Mouse (Mus musculus): ENCODE measurements around the gene Thrsp. TPM values are rescaled to one million over a fixed set of nuclear protein-coding genes. Genes with fewer than 3 reads are reported as not detected.

The Thrsp gene
- polyA plus RNA-seq, 1 experiment from 2014 or later, result 2.4 TPM

DNA sequence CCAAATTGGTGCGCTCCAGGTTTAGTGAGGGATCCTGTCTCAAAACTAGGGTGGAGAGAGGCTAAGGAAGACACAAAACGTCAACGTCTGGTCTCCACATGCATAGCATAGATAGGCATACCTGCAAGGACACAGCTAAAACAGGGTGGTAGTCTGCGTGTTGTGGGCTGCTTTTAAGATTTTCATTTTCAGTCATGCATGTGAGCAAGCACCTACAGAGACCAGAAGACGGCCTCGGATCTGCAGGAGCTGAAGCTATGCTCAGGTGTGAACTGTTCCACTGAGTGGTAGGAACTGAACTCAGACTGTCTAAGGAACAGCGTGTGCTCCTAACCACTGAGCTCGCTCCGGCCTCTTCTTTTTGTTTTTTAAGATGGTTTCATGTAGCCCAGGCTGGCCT lies 42.4 kb downstream of the Thrsp start:
- Histone ChIP-seq H3K36me3 (ENCODE audit: insufficient read depth, low read length) (peaks cover 4% of the 10 kb centered on the region; the same call in 1 of the 2 replicates), H3K4me2 (replicated peaks; ENCODE audit: low read depth, low read length) (no peak overlapping the region), H3K27me3 (replicated peaks; ENCODE audit: insufficient read depth, low read length) (no peaks in the 10 kb centered on the region), H3K27ac (ENCODE audit: low read length) (no peak overlapping the region), H3K4me3 (ENCODE audit: low read depth, low read length) (no peak overlapping the region), H3K4me1 (ENCODE audit: insufficient read depth, low read depth, low read length) (peaks cover 4% of the 10 kb centered on the region; the same call in 1 of the 2 replicates), H3K9me3 (ENCODE audit: low read length) (no peaks in the 10 kb centered on the region), H3K9ac (replicated peaks; ENCODE audit: low read depth) (no peak overlapping the region)
- WGBS, result 93% methylated on average over 9 of the region's 9 CpGs
- TF ChIP-seq CTCF (IDR thresholded peaks at IDR 0.05), result no peak
- TF ChIP-seq EP300 (IDR thresholded peaks at IDR 0.05), result no peak
- DNase-seq (ENCODE audit: low spot score) (no peak), ATAC-seq (no peak)

DNA sequence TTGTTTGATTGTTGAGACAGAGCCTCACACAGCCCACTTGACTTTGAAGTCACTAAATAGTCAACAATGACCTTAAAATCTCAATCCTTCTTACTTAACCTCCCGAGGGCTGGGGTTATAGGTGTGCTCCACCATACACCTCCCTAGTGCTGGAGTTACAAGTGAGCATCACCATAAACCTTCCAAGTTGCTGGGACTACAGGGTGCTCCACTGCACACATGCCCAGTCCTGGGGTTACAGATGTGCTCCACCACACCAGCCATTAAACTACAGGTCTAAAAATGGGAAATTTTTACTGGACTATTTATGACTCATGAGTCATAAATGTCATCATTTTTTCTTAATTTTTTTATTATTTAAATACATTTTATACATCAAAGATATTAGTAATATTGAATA lies 51.6 kb downstream of the Thrsp start:
- no peak overlapping the region for H3K27ac ChIP-seq (ENCODE audit: low read length)
- no peaks in the 10 kb centered on the region for H3K27me3 ChIP-seq (replicated peaks; ENCODE audit: insufficient read depth, low read length)
- no peak for DNase-seq (ENCODE audit: low spot score)
- H3K9me3 ChIP-seq (ENCODE audit: low read length), result no peaks in the 10 kb centered on the region
- TF ChIP-seq EP300 (IDR thresholded peaks at IDR 0.05) (no peak), CTCF (IDR thresholded peaks at IDR 0.05) (no peak)
- H3K4me2 ChIP-seq (replicated peaks; ENCODE audit: low read depth, low read length), result no peak overlapping the region
- H3K4me3 ChIP-seq (ENCODE audit: low read depth, low read length), result no peak overlapping the region
- no peak for ATAC-seq
- H3K4me1 ChIP-seq (ENCODE audit: insufficient read depth, low read depth, low read length), result no peaks in the 10 kb centered on the region
- WGBS, result 65% methylated on average over 1 of the region's 1 CpGs
- H3K36me3 ChIP-seq (ENCODE audit: insufficient read depth, low read length), result no peaks in the 10 kb centered on the region
- no peak overlapping the region for H3K9ac ChIP-seq (replicated peaks; ENCODE audit: low read depth)

Other genes with a start within 250 kb of the Thrsp start
- 1.5 and 1.6 TPM in 2 replicates for gene Usp35, start 85.7 kb downstream of the Thrsp start, polyA plus RNA-seq (2015; fragmentation: Nextera tagmentation; extraction: Ambion mirVana)
- 5.7 and 6.1 TPM in 2 replicates for gene Kctd21, start 85.4 kb downstream of the Thrsp start, polyA plus RNA-seq (2015; fragmentation: Nextera tagmentation; extraction: Ambion mirVana)
- gene Alg8, start 46.1 kb downstream of the Thrsp start, polyA plus RNA-seq (2015; fragmentation: Nextera tagmentation; extraction: Ambion mirVana), result 11.0 TPM in 2 replicates
- gene Ndufc2, start 17.7 kb downstream of the Thrsp start, polyA plus RNA-seq (2015; fragmentation: Nextera tagmentation; extraction: Ambion mirVana), result 461 and 535 TPM in 2 replicates
- gene Kctd14, start 33.6 kb upstream of the Thrsp start, polyA plus RNA-seq (2015; fragmentation: Nextera tagmentation; extraction: Ambion mirVana), result 4.8 and 6.7 TPM in 2 replicates
- gene Ints4, start 63.2 kb upstream of the Thrsp start, polyA plus RNA-seq (2015; fragmentation: Nextera tagmentation; extraction: Ambion mirVana), result 19.8 and 21.2 TPM in 2 replicates
- 56.1 and 56.3 TPM in 2 replicates for gene Aamdc, start 161.8 kb upstream of the Thrsp start, polyA plus RNA-seq (2015; fragmentation: Nextera tagmentation; extraction: Ambion mirVana)
- 16.2 and 17.4 TPM in 2 replicates for gene Rsf1, start 162.2 kb upstream of the Thrsp start, polyA plus RNA-seq (2015; fragmentation: Nextera tagmentation; extraction: Ambion mirVana)